Mouse (Mus musculus): ENCODE measurements around the gene Ski.

Gene Ski

DNA sequence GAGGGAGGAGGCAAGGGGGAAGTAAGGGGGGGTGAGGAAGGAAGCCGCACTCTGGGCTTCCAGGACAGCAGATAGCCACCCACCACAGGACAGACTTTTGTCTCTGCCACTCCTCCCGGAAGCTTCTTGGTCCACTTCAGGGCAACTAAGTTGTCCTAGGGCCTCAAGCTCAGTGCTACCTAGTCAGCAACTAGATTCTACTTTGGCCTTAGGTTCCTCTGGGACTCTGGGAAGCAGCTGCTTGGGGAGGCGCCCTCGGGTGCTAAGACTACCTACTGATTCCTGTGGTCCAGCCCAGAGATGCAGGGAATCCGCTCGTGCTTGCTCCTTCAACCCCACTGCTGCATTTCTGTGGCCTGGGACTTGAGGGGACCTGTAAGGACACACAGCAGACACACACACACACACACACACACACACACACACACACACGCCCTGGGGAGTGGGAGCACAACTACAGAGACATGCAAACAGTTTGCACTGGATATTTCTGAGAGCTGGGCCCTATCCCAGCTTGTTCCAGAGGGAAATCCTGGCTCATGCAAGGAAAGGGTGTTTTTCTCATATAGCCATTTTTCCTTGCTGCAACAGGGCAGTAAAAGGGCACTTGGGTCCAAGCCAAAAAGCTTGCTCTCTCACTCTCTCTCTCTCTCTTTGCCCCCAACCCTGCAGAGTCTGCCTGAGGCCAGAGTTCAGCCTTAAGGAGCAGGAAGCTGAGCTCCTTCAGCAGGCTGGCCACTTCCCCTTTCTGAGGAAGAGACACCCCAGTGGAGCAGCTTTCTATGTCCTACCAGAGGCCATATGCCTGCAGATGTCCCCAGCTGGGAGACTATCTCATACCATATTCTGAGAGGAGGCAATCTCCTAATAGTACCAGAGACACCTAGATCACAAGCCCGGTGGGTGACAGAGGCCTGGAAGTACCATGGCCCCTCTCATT is 12.2 kb upstream of the Ski start:
- peak; percentile 69 to 77 for DNase-seq

DNA sequence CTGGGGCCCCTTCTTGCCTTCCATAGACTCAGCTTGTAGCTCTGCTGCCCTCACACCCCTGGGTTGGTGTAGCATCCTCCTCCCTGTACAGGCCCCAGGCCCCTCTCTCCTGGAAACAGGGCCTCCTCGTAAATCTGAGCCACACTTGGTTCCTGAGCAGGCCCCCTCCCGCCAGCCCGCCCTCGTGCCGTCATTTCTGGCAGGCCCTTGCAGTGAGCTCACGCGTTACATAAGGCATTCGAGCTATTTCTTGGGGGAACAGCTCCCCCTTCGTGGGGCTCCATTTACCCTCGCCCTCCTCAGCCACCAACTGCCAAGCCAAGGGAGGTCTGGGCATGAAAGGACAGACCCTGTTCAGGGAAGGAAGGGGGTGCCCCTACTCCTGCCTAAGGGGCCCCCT is 11.5 kb upstream of the Ski start:
- DNase-seq, result peak; percentile 84 to 92

DNA sequence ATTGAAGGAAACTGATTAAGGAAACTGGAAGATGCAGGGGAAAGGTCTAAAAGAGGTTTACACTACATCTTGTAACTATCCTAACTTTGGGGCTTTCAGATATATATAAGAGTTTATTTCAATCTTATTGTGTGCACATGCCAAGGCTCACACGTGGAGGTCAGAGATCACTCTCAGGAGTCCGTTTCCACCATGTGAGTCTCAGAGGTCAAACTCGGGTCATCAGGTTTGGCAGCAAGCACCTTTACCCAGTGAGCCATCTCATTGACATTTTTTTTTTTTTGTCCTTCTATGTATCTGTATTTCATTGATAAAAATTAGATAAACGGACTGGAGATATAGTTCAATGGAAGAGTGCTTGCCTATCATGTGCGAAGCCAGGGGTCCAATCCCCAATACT is 6.1 kb upstream of the Ski start:
- DNase-seq, result no peak

DNA sequence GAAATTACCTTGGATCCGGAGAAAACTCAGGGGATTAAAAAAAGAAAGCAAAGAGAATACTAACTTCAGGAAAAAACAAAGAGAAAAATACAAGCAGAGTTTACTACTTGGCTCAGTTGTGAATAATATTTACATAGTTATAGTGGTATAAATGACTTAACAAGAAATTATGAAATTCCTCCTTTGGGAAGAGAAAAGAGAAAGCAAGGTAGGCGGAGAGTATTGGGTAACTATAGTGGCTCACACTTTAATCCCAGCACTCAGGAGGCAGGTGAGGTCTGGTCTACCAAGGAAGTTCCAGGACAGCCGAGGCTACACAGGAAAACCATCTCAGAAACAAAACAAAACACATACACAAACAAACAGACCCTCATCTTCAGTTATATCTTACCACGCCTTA is 5.6 kb upstream of the Ski start:
- no peak for DNase-seq

DNA sequence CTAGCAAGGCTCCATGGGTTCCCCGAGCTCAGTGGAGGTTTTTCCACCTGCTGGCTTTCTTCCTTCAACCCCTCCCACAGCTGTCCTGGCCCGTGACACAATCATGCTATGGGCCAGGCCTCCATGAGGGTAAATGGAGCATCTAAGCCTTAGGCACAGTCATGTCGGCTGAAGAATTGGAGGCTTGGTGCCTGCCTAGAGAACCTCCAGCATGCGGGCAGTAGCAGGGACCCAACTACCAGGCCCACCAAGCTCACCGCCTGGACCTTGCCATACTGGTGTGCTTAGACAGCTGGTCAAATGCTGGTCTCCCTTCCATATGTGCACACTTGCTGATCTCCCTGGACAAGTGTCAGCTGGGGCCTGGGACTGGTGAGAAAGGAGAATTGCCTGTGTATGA is 3.5 kb upstream of the Ski start:
- DNase-seq, result no peak

DNA sequence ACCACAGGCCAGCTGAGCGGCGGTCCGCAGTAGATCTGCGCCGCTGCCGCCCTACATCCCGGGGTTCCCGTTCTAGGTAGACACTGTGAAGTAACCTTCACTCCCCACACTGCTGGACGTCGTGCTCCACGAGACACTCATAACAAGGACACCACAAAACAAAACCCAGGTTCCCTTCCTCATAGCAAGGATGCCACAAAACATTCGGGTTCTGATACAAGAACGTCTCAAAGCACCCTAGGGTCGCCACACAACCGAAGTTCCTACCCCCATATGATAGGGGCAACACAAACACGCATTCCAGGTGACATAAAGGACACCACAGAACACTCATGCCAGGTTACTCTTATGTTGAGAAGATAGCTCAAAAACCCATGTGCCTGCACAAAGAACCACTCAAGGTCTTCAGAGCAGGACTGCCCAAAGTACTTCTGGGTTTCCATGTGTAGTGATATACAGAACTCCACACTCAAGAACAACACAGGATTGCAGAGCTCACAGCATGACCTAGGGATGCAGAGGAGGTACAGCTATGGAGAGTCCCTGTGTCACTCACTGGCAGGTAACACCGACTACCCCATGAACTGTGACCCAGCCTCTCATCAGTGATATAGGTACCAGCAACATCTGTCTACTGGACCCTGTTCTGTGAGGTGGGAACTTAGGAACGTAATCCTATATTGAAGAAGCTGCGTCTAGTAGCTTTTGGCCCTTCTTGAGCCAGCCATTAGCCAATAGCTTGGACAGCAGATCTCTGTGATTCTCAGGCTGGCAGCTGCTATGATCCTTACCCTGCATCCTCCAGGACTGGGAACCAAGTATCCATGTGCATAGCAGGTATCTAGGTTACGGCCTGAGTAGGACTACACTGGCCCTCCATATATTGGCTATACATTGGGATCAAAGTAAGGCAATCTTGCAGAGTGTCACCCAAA is 1.5 kb upstream of the Ski start:
- DNase-seq, result no peak

DNA sequence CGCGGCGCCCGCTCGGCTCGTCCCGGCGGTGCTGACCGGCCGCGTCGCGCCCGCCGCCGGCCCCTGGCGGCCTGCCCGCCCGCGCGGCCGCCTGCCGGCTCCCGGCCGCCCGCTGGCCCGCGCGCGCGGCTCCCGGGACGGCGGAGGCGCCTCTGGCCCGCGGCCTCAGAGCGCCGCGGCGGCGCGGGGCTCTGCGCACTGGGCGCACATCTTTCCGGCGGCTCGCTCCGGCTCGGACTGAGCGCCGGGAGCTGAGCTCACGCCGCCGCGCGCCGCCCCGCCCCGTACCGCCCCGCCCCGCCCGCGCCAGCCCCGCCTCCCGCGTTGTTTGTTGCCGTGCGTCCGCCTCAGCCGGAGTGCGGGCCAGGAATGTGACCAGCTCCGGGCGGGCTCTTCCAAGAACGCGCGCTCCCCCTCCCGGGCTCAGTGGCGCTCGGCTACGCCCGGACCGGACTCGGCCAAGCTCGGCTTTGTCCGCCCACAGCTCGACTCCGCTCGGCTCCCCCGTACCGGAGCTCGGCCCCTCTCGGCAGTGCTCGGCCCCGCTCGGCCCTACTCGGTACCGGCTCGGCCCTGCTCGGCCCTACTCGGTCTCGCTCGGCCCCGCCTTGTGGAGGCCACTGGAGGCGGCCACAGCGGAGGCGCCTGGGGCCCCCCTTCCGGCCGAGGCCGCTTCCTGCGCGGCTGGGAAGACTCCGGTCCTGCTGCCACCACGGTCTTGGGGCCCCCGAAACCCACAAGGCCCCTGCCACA is 625 bp upstream of the Ski start:
- peak; percentile 100 for DNase-seq

DNA sequence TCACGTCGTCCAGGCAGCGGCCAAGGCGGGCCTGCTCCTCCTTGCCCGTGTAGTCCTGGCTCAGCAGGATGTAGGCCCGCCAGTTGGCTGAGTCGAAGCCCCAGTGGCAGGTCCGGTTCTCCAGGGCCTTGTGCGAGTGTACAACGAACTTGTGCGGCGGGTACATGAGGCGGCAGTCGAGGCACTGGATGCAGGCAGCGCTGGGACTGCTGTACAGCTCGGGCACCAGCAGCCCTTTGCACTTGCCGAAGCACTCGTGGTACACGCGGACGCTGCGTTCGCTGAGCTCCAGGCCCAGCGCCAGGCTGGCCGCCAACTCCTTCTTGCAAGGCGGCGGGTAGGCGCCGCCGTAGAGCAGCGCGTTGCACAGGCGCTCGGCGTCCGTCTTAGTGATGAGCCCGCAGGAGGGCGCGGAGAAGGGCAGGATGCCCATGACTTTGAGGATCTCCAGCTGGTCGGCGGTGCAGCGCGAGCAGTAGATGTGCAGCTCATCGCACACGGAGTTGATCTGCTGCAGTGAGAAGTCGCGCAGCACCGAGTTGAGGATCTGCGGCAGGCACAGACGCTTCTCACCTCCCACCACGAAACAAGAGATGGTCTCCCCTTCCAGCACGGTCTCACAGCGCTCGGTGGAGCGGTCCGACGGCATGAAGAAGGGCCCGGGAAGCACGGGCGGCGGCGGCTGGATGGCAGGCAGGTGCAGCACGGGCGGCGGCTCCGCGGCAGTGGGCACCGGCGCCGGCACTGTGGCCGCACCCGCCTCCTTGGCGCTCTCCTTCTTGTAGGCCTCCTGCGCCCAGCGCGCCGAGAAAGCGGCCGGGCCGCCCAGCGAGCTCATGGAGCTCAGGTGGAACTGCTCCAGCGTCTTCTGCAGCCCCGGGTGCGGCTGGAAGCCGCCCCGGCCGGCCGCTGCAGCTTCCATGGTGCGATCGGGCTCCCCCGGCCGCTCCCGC is 517 bp downstream of the Ski start:
- peak; percentile 78 to 88 for DNase-seq

DNA sequence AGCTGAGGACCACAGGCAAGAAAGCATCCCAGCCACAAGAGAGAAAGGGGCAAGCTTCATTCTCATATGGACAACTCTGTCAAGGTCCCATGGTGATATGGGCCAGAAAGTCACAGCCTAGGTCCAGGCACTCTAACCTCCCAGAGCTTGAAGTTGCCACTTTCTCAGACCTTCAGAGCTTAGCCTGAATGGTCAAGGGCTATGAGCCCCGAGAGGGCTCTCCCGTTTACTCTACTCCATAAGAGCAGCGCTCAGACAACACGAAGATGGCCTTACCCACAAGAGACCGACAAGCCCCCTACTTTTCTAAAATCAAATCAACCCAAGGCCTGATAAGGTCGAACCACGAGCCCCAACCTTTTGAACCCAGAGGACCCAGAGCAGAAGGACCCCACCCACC is 1.3 kb downstream of the Ski start:
- peak in 1 of 2 experiments; percentile 6 for DNase-seq

DNA sequence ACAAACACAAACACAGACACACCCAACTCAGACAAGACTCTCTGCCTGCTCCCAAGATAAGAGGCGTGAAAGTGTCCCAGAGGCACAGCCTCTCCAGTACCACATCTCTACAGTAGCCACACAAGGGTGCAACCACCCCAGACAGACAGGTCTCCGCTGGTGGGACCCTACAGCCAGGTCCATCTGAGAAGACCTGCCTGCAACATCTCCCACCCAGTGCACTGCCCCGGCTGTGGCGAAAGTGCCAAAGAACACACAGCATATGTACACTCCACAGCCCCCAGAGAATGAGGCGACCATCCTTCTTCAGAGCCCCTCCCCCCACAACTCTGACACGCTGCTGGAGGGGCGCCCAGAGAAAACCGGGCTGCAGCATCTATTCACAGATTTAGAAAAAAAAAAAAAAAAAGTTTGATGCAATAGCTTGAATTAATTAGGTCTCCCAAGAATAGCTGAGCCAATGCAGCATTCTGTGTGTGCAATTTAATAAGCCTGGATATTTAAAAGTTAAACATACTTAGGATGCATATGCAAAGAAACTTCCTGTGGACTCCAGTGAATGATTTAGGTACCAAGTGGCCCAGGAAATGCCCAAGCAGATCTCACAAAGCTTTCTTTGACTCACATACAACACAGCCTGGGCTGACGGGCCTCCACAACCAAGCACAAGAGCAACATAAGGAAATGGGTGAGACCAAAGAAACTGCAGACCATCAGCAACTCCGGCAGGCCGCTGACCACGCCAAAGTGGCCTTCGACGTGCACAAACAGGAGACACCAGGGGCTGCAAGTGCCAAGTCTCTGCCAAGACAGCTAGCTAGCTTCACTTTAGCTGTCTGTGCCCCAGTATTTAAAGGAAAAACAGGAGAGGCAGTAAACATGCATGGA is 1.9 kb downstream of the Ski start:
- DNase-seq, result peak in 1 of 2 experiments; percentile 68

DNA sequence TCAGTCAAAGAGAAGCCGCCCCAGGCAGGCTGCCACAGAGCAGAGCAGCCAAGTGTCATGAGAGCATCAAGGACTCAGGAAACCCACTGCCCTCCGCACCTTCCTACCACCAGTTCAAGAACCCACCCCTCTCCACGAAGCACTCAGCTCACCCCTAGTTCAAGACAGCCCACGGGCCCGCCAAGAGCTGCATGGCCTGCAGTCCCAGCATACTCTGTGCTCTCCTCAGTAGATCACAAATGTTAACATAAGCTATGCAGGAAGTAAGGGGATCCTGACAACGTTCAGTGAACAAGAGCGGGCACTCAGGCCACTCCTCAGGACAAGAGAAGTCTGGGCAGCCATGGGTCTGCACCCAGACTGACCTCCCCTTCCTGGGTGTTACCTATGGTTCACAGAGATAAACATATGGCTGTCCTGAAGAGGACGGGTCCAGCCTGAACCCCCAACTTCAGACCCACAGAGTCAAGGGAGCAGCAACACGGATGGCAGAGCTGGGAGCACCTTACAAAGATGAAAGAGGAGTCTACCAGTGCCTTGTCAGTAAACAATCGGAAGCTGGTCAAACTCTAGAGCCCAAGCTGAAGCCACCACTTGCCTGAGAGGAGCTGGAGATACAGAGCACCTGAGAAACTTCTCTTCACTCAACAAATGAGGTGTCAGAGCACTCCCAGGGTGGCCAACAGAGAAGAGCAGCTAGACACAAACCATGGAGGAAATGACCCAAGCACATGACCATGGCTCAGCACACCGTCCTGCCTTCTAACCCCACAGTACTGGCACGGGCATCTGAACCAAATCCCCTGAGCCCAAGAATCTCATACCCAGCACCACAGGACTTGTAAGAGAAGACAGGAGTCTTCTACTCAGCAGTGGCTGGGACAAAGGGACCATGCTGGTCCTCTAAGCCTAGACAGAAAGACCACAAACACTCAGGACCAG is 2.9 kb downstream of the Ski start:
- DNase-seq, result peak in 1 of 2 experiments; percentile 25

DNA sequence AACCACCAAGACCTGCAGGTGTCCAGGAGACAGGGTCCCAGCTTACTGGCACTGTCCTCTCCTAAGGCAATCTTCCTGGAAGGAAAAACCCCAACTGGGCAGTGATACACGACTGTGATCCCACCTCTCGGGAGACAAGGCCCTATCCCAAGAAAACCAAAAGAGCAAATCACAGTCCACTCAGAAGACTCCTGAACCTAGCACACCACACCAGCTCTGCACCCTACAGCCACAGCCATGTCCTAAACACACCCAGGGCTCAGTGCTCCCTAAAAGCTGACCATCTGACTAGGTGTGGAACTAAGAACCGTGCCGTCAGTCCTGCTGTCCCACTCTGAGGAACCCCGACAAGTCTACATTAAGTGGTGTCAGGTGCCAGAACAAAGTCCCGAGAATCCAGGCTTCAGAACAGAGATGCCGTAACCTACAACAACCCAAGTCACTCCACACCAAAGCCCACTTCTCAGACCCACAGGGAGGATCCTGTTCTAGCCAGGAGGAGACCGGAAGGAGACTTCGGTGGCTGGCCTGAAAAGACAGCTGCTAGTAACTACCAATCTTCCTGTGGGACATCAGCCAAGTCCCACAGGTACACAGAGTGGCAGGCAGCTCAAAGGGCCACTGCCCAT is 4.2 kb downstream of the Ski start:
- no peak for DNase-seq

DNA sequence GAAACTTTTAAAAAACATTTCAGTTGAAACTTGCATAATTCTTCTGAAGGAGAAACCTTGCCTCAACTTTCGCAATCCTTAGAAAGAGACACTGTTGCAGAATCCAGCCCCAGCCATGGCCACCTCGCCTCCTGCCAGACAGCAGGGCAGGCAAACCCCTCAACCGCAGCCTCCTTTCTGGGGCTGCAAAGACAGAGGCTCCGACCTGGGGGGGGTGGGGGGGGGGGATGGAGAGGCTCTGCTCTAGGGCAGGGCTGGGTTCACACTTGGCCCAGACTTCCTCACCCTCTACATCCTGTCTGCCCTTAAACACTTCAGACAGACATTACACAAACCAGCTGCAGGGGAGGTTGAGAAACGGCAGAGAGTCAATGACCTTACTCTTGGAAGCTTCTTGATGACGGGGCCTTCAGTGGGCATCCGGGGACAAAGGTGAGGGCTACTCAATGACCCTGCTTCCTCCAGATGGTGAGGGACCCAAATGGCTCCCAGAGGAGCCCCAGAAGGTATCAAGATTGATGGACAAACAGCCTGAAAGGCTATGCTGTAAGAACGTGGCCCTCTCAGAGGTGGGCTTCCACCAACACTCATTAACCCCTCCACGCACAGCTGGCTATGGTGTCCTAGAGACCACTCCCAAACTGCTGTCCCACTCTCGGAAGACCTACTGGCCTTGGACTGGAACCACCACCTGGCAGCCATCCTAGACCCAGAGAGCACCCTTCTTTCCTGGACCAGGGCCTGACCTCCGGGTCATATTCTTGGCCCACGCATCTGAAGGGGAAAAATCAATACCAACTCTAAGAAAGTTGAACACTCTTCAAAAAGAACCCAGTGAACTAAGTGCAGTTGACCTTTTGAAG is 4.9 kb downstream of the Ski start:
- DNase-seq, result peak; percentile 63 to 73

DNA sequence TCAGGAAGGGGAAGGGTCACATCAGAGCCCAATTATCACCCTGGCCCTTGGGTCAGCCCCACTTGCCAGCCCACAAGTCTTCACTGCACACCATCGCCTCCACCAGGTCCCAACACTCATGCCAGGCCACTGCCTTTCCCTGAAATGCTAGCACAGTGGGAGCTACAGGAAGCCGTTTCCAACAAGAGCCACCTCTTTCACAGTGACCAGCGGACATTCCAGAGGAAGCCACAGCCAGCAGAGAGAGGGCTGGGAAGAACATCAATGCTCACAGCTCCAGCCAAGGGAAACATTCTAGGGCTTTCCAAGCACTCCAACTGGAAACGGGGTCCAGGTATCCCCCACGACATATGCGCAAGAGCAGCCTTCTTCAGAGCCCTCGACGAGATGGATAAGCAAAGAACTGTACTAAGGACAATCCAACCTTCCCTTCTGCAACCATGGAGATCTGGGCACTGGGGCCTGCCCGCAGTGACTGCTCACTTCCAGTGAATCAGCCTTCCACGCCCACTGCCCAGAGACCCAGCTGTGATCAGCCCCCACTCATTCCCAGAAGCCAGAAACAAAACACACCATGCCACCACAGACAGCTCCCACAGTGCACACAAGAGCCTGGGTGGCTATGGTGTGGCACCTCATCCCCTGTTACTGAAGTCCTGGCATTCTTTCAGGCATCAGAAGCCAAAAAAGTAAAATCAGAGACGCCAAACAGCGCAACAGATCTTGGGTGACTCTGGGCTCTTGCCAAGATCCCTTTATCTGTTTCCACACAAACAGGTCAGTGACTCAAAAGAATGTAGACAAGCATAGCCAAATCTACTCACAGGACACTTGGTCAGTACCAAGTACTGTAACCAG is 6.4 kb downstream of the Ski start:
- DNase-seq, result peak; percentile 57 to 74

DNA sequence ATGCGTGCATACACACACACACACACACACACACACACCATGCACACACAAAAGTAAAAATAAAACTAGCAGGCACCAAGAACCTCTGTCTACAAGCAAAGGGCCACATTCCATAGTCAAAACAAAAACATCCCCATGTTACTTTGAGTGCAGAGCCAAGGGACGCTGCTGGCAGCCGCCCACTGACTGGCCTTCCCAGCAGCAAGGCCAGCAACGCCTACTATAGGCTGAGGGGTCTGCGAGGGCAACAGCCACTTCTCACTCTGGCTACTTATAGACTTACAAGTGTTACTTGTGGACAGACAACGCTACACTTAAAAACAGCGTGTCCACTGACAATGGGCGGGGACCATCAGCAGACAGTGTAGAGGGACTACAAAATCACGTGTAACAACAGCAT is 7.2 kb downstream of the Ski start:
- DNase-seq, result peak in 1 of 2 experiments; percentile 79

DNA sequence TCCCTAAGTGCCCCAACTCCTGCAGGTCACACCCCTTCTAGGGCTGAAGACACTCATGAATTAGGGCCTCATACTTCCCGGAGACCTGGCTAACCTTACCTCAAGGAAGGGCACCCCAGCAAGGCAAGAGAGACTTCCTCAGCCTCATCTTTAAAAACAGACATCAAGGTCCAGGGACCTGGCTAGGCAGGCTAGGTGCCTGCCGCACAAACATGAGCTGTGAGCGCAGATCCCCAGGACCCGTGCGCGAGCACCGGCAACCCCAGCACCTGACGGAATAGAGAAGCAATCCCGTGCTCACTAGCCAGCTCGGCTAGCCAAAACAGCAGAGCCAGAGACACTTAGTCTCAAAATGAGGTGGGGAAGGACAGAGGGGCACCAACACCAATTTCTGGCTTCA is 7.6 kb downstream of the Ski start:
- DNase-seq, result no peak

DNA sequence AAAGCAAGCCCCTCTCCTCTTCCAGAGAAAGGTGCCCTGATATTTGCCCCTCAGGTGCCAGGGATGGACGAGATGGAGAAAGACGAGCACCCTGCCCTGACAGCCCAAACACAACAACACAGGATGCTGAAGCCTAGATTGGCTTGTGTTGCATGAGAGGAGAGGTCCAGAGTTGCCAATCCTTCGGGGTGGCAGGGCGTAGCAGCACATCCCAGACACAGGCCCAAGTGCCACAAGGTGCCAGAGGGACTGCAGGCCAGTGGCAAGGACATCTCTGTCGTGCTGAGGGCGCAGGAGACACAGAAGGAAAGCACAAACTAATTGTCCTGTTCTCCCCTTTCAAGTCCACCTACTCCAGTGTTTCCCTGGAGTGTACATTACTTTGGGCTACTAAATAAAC is 8.2 kb downstream of the Ski start:
- no peak for DNase-seq

All from lung, postnatal 4 days (tissue).